Mouse (Mus musculus): ENCODE measurements around the gene Dlgap4. TPM values are rescaled to one million over a fixed set of nuclear protein-coding genes. Genes with fewer than 3 reads are reported as not detected.

Dlgap4 gene
- polyA plus RNA-seq, 1 experiment from 2014 or later = 78.6 TPM

DNA sequence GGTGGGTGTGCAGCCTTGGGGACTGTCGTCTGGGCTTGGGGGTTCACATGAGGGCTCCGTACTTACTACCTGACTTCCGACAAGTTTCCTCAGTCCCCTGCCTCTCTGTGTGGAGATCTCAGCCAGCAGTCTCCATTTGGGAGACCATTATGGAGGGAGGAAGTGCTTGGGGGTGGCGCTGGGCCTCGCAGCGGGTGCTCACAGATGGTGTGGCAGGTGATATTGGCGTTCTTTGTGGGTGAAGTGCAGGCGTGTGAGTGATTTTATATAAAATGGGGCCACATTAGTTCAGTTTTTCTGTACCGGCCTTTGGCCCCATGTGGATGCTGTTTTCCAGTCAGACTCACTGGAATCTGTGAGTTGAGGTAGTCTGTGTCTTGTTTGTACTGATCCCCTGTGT lies 12.6 kb downstream of the Dlgap4 start:
- no peak overlapping the region for H3K4me2 ChIP-seq (replicated peaks; ENCODE audit: low read depth, low read length)
- no peak overlapping the region for H3K4me3 ChIP-seq (ENCODE audit: low read length)
- no peaks in the 10 kb centered on the region for H3K9me3 ChIP-seq (ENCODE audit: control insufficient read depth, low read length)
- ATAC-seq (ENCODE audit: low FRiP score, low TSS enrichment) = no peak
- no peaks in the 10 kb centered on the region for H3K4me1 ChIP-seq (ENCODE audit: control insufficient read depth, insufficient read depth, low read length)
- H3K36me3 ChIP-seq (ENCODE audit: control insufficient read depth, insufficient read depth, low read length) = no peaks in the 10 kb centered on the region
- no peak overlapping the region for H3K9ac ChIP-seq (ENCODE audit: low read depth, low read length)
- WGBS = 88% methylated on average over 9 of the region's 9 CpGs
- H3K27me3 ChIP-seq (ENCODE audit: control insufficient read depth, insufficient read depth, low read length) = no peaks in the 10 kb centered on the region
- H3K27ac ChIP-seq (ENCODE audit: low read depth, low read length) = no peak overlapping the region

- no peak overlapping the region for H3K4me3 ChIP-seq (ENCODE audit: low read length)
- no peak for ATAC-seq (ENCODE audit: low FRiP score, low TSS enrichment)
- no peak overlapping the region for H3K4me2 ChIP-seq (replicated peaks; ENCODE audit: low read depth, low read length)
- H3K4me1 ChIP-seq (ENCODE audit: control insufficient read depth, insufficient read depth, low read length) = no peaks in the 10 kb centered on the region
- no peak overlapping the region for H3K9ac ChIP-seq (ENCODE audit: low read depth, low read length)
- WGBS = 77% methylated on average over 8 of the region's 8 CpGs
- no peaks in the 10 kb centered on the region for H3K36me3 ChIP-seq (ENCODE audit: control insufficient read depth, insufficient read depth, low read length)
- H3K27me3 ChIP-seq (ENCODE audit: control insufficient read depth, insufficient read depth, low read length) = no peaks in the 10 kb centered on the region
- H3K9me3 ChIP-seq (ENCODE audit: control insufficient read depth, low read length) = no peaks in the 10 kb centered on the region
- H3K27ac ChIP-seq (ENCODE audit: low read depth, low read length) = no peak overlapping the region
Measured at GRCm38 (mm10) chr2:156626544-156626943, 13.0 kb downstream of the Dlgap4 start.

- no peak overlapping the region for H3K9ac ChIP-seq (ENCODE audit: low read depth, low read length)
- H3K4me1 ChIP-seq (ENCODE audit: control insufficient read depth, insufficient read depth, low read length) = no peaks in the 10 kb centered on the region
- H3K9me3 ChIP-seq (ENCODE audit: control insufficient read depth, low read length) = no peaks in the 10 kb centered on the region
- ATAC-seq (ENCODE audit: low FRiP score, low TSS enrichment) = no peak
- H3K4me3 ChIP-seq (ENCODE audit: low read length) = no peak overlapping the region
- H3K4me2 ChIP-seq (replicated peaks; ENCODE audit: low read depth, low read length) = no peak overlapping the region
- H3K27ac ChIP-seq (ENCODE audit: low read depth, low read length) = no peak overlapping the region
- H3K36me3 ChIP-seq (ENCODE audit: control insufficient read depth, insufficient read depth, low read length) = no peaks in the 10 kb centered on the region
- no peaks in the 10 kb centered on the region for H3K27me3 ChIP-seq (ENCODE audit: control insufficient read depth, insufficient read depth, low read length)
- 82% methylated on average over 17 of the region's 17 CpGs for WGBS
Measured at GRCm38 (mm10) chr2:156627917-156628316, 14.4 kb downstream of the Dlgap4 start.

- WGBS = 77% methylated on average over 1 of the region's 1 CpGs
- no peak for ATAC-seq (ENCODE audit: low FRiP score, low TSS enrichment)
- H3K27ac ChIP-seq (ENCODE audit: low read depth, low read length) = no peak overlapping the region
- no peaks in the 10 kb centered on the region for H3K9me3 ChIP-seq (ENCODE audit: control insufficient read depth, low read length)
- H3K4me1 ChIP-seq (ENCODE audit: control insufficient read depth, insufficient read depth, low read length) = no peaks in the 10 kb centered on the region
- no peaks in the 10 kb centered on the region for H3K36me3 ChIP-seq (ENCODE audit: control insufficient read depth, insufficient read depth, low read length)
- H3K9ac ChIP-seq (ENCODE audit: low read depth, low read length) = no peak overlapping the region
- no peak overlapping the region for H3K4me2 ChIP-seq (replicated peaks; ENCODE audit: low read depth, low read length)
- no peaks in the 10 kb centered on the region for H3K27me3 ChIP-seq (ENCODE audit: control insufficient read depth, insufficient read depth, low read length)
- no peak overlapping the region for H3K4me3 ChIP-seq (ENCODE audit: low read length)
Measured at GRCm38 (mm10) chr2:156630288-156630687, 16.8 kb downstream of the Dlgap4 start.

DNA sequence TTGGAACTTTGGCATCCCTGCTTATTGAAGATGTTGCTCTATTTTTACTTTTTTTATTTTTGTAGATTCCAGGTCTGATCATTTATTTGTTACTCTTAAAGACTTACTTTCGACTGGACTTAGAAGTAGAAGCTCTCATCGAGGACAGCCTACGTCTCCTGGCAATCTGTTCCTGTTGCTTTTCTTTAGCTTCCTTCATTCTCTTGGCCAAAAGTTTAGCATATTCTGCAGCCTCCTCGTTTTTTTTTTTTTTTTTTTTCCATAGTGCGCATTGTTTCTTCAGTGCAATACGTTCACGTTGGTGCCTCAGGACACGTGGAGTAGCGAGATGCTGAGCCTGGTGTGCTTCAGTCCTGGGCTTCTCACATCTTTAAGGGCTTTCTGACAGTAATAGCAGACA lies 19.2 kb downstream of the Dlgap4 start:
- Histone ChIP-seq H3K9me3 (ENCODE audit: control insufficient read depth, low read length) (no peaks in the 10 kb centered on the region), H3K27ac (ENCODE audit: low read depth, low read length) (no peak overlapping the region), H3K27me3 (ENCODE audit: control insufficient read depth, insufficient read depth, low read length) (no peaks in the 10 kb centered on the region), H3K4me3 (ENCODE audit: low read length) (no peak overlapping the region), H3K4me2 (replicated peaks; ENCODE audit: low read depth, low read length) (no peak overlapping the region), H3K4me1 (ENCODE audit: control insufficient read depth, insufficient read depth, low read length) (no peaks in the 10 kb centered on the region), H3K9ac (ENCODE audit: low read depth, low read length) (no peak overlapping the region), H3K36me3 (ENCODE audit: control insufficient read depth, insufficient read depth, low read length) (no peaks in the 10 kb centered on the region)
- ATAC-seq (ENCODE audit: low FRiP score, low TSS enrichment) = no peak
- WGBS = 90% methylated on average over 9 of the region's 9 CpGs

GRCm38 (mm10) chr2:156635091-156635490 lies 21.6 kb downstream of the Dlgap4 start:
- Histone ChIP-seq H3K9me3 (ENCODE audit: control insufficient read depth, low read length) (no peaks in the 10 kb centered on the region), H3K27me3 (ENCODE audit: control insufficient read depth, insufficient read depth, low read length) (no peaks in the 10 kb centered on the region), H3K4me1 (ENCODE audit: control insufficient read depth, insufficient read depth, low read length) (no peaks in the 10 kb centered on the region), H3K4me3 (ENCODE audit: low read length) (no peak overlapping the region), H3K27ac (ENCODE audit: low read depth, low read length) (no peak overlapping the region), H3K9ac (ENCODE audit: low read depth, low read length) (no peak overlapping the region), H3K36me3 (ENCODE audit: control insufficient read depth, insufficient read depth, low read length) (no peaks in the 10 kb centered on the region), H3K4me2 (replicated peaks; ENCODE audit: low read depth, low read length) (no peak overlapping the region)
- whole genome bisulfite sequencing = 85% methylated on average over 9 of the region's 9 CpGs
- ATAC-seq (ENCODE audit: low FRiP score, low TSS enrichment) = no peak

GRCm38 (mm10) chr2:156641141-156641540 lies 27.6 kb downstream of the Dlgap4 start:
- Histone ChIP-seq H3K27ac (ENCODE audit: low read depth, low read length) (no peak overlapping the region), H3K4me3 (ENCODE audit: low read length) (no peak overlapping the region), H3K27me3 (ENCODE audit: control insufficient read depth, insufficient read depth, low read length) (no peaks in the 10 kb centered on the region), H3K9me3 (ENCODE audit: control insufficient read depth, low read length) (no peaks in the 10 kb centered on the region), H3K9ac (ENCODE audit: low read depth, low read length) (no peak overlapping the region), H3K4me2 (replicated peaks; ENCODE audit: low read depth, low read length) (no peak overlapping the region), H3K4me1 (ENCODE audit: control insufficient read depth, insufficient read depth, low read length) (no peaks in the 10 kb centered on the region), H3K36me3 (ENCODE audit: control insufficient read depth, insufficient read depth, low read length) (no peaks in the 10 kb centered on the region)
- 54% methylated on average over 2 of the region's 2 CpGs for WGBS
- no peak for ATAC-seq (ENCODE audit: low FRiP score, low TSS enrichment)

DNA sequence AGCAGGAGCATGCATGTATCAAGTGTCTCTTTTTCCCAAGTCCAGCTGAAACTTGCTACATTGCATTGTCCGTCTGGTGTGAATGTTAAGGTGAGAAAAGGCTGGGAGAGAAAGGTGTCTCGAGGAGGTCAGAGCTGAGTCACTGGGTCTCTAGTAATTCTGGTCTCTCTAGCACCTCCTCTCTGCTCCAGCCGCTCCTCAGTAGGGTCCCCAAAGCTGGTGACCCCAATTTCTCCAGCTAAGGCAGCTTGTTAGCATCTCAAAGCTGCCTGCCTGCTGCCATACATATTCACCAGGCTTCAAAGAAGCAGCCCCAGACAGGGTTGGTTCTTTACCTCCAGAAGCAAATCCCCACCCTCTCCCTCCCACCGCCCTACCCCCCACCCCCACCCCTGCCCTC lies 29.4 kb downstream of the Dlgap4 start:
- WGBS = 4% methylated on average over 4 of the region's 4 CpGs
- Histone ChIP-seq H3K9ac (ENCODE audit: low read depth, low read length) (no peak overlapping the region), H3K4me1 (ENCODE audit: control insufficient read depth, insufficient read depth, low read length) (no peaks in the 10 kb centered on the region), H3K36me3 (ENCODE audit: control insufficient read depth, insufficient read depth, low read length) (no peaks in the 10 kb centered on the region), H3K27ac (ENCODE audit: low read depth, low read length) (no peak overlapping the region), H3K4me2 (replicated peaks; ENCODE audit: low read depth, low read length) (no peak overlapping the region), H3K27me3 (ENCODE audit: control insufficient read depth, insufficient read depth, low read length) (no peaks in the 10 kb centered on the region), H3K9me3 (ENCODE audit: control insufficient read depth, low read length) (no peaks in the 10 kb centered on the region), H3K4me3 (ENCODE audit: low read length) (no peak overlapping the region)
- ATAC-seq (ENCODE audit: low FRiP score, low TSS enrichment) = no peak

DNA sequence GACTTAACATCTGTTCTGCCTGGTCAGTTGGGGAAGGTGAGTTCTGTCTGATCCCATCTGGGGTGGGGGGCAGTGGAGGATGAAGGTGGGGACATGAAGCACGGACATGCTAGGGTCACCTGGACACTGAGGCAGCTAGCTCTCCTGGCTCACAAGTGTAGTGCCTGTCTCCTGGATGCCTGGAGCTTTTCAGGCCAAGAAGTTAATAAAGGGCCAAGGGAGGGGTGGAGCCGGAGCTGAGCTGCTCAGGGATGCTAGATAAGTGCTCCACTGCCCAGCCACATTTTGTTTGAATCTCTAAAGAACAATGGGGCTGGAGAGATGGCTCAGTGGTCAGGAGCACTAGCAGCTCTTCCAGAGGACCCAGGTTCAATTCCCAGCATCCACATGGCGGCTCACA lies 29.9 kb downstream of the Dlgap4 start:
- 33% methylated on average over 3 of the region's 3 CpGs for WGBS
- Histone ChIP-seq H3K27ac (ENCODE audit: low read depth, low read length) (no peak overlapping the region), H3K36me3 (ENCODE audit: control insufficient read depth, insufficient read depth, low read length) (no peaks in the 10 kb centered on the region), H3K4me3 (ENCODE audit: low read length) (no peak overlapping the region), H3K9me3 (ENCODE audit: control insufficient read depth, low read length) (no peaks in the 10 kb centered on the region), H3K9ac (ENCODE audit: low read depth, low read length) (no peak overlapping the region), H3K4me2 (replicated peaks; ENCODE audit: low read depth, low read length) (no peak overlapping the region), H3K4me1 (ENCODE audit: control insufficient read depth, insufficient read depth, low read length) (no peaks in the 10 kb centered on the region), H3K27me3 (ENCODE audit: control insufficient read depth, insufficient read depth, low read length) (no peaks in the 10 kb centered on the region)
- ATAC-seq (ENCODE audit: low FRiP score, low TSS enrichment) = no peak

DNA sequence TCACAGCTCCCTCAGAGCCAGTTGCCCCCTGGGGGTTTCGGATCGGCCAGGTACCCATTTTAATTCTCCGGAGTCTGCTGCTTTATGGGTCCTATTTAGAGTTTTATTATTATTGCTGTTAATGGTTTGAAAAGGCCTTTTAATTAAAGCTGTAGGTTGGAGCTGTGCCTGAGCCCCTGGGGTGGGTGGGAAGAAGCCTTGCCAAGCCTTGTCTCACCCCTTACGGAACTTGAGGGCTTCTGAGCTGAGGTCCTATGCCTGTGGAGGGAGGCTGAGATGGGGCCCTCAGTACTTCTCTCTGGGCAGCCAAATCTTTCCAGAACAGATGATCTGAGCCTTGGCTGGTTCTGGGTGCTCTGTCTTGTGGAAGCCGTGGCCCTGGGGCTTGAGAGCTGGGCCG lies 31.6 kb downstream of the Dlgap4 start:
- Histone ChIP-seq H3K9me3 (ENCODE audit: control insufficient read depth, low read length) (no peaks in the 10 kb centered on the region), H3K4me3 (ENCODE audit: low read length) (no peak overlapping the region), H3K4me1 (ENCODE audit: control insufficient read depth, insufficient read depth, low read length) (no peaks in the 10 kb centered on the region), H3K4me2 (replicated peaks; ENCODE audit: low read depth, low read length) (no peak overlapping the region), H3K9ac (ENCODE audit: low read depth, low read length) (no peak overlapping the region), H3K27me3 (ENCODE audit: control insufficient read depth, insufficient read depth, low read length) (no peaks in the 10 kb centered on the region), H3K27ac (ENCODE audit: low read depth, low read length) (no peak overlapping the region), H3K36me3 (ENCODE audit: control insufficient read depth, insufficient read depth, low read length) (no peaks in the 10 kb centered on the region)
- ATAC-seq (ENCODE audit: low FRiP score, low TSS enrichment) = no peak
- WGBS = 31% methylated on average over 6 of the region's 6 CpGs
